Mouse (Mus musculus) stomach, postnatal 0 days (tissue): ENCODE measurements at regions not wholly inside any gene's neighbourhood (a gene's known extent, or its start where the extent isn't known, plus 50 kb on each side); places are given as distances from the start of the nearest gene placed in this dataset.

Experiments used
- CTCF ChIP-seq: IDR thresholded peaks from 2 replicates; pipeline ENCODE4 v1.5.1; 2016; ENCODE audit warnings: antibody characterized with exemption, low read depth, mild to moderate bottlenecking, moderate library complexity
- EP300 ChIP-seq: optimal IDR thresholded peaks from 2 replicates; pipeline ENCODE3; 2016; ENCODE audit warnings: antibody characterized with exemption

DNA sequence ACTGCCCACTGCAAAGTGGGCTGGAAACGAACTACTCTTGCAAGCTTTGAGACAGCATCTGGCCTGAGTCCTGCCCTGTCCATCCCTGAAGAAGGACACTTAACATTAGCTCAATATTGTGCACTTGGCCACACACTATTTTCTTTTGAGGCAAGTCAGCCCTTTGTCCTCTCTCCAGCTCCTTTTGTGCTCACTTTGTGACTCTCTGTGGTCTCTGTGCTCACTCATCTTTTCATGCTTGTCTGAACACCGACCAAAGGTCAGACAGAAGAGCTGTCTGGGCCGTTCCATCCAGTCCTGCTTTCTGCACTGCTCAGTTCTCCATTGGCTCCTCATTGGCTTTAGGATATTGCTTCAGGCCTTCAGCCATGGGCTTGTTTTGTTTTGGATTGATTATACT is 715.8 kb downstream of the Nedd1 start:
- no peak for TF ChIP-seq CTCF
- no peak for TF ChIP-seq EP300
